Mouse (Mus musculus) ZHBTc4 (cell line): ENCODE measurements around the gene Car15.

ENCODE experiments used
- DNase-seq: peaks from one replicate; pipeline ENCODE4 v3.0.0-alpha.2; 2011; ENCODE audit warnings: low read depth, low spot score

Car15 gene

GRCm38 (mm10) chr16:17833681-17834399 lies 4.3 kb downstream of the Car15 start:
- DNase-seq = peak; percentile 86

GRCm38 (mm10) chr16:17833321-17833680 lies 4.9 kb downstream of the Car15 start:
- DNase-seq = peak; percentile 75

- DNase-seq = no peak
Observed at GRCm38 (mm10) chr16:17832821-17833220, 5.3 kb downstream of the Car15 start, which contains the start of gene B830017H08Rik. Gene B830017H08Rik (plus strand): TSS chr16:17833121.

- peak; percentile 54 for DNase-seq
Observed at GRCm38 (mm10) chr16:17831781-17832180, 6.4 kb downstream of the Car15 start.

GRCm38 (mm10) chr16:17830385-17831178 lies 7.6 kb downstream of the Car15 start:
- no peak for DNase-seq

- DNase-seq = peak; percentile 56
Observed at GRCm38 (mm10) chr16:17828867-17829266, 9.3 kb downstream of the Car15 start.

- DNase-seq = no peak
Observed at GRCm38 (mm10) chr16:17828229-17828628, 9.9 kb downstream of the Car15 start.

- DNase-seq = no peak
Observed at GRCm38 (mm10) chr16:17826500-17826899, 11.7 kb downstream of the Car15 start.

GRCm38 (mm10) chr16:17816528-17816927 lies 21.6 kb downstream of the Car15 start:
- no peak for DNase-seq

- peak; percentile 94 for DNase-seq
Observed at GRCm38 (mm10) chr16:17815411-17816402, 22.5 kb downstream of the Car15 start.

GRCm38 (mm10) chr16:17813173-17813572 lies 25.0 kb downstream of the Car15 start:
- DNase-seq = no peak

- DNase-seq = peak; percentile 48
Observed at GRCm38 (mm10) chr16:17812120-17812519, 26.0 kb downstream of the Car15 start.

GRCm38 (mm10) chr16:17809711-17810110 lies 28.5 kb downstream of the Car15 start:
- no peak for DNase-seq

GRCm38 (mm10) chr16:17809125-17809524 lies 29.0 kb downstream of the Car15 start:
- DNase-seq = no peak

GRCm38 (mm10) chr16:17807192-17808009 lies 30.8 kb downstream of the Car15 start:
- DNase-seq = peak; percentile 96

- no peak for DNase-seq
Observed at GRCm38 (mm10) chr16:17806581-17807191, 31.5 kb downstream of the Car15 start.

- no peak for DNase-seq
Observed at GRCm38 (mm10) chr16:17804982-17805381, 33.2 kb downstream of the Car15 start.

GRCm38 (mm10) chr16:17804449-17804912 lies 33.7 kb downstream of the Car15 start:
- DNase-seq = peak; percentile 86

- DNase-seq = peak; percentile 34
Observed at GRCm38 (mm10) chr16:17803675-17804448, 34.3 kb downstream of the Car15 start.
